8 mouse cellular contexts compared by ENCODE assay signal in the genomic region with DNA sequence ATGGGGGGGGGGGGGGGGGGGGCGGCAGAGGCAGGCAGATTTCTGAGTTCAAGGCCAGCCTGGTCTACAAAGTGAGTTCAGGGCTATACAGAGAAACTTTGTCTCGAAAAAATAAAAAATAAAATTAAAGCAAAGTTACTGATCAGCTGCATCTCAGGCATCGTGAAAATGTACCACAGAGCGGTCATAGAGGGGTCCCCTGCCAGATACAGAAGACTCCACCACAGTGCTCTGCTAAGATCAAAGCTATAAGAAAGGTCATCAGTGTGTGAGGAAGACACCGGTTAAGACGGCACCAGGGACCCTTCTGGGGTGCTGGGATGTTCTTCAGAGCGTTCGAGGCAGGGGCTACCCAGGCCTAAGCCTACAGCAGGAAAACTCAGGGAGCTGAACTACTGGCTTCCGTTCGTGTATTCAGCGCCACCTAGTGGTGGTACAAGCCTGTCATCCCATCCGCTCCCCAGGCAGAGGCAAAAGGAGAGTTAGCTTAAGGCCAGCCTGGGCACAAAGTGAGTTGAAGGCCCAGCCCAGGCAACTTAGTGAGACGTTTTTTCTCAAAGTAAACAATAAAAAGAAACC. TPM values are rescaled to one million over a fixed set of nuclear protein-coding genes. Genes with fewer than 3 reads are reported as not detected.
DNase-seq lines count a peak whose midpoint lies in the region; ATAC-seq lines count a peak whose summit lies in the region.

No protein-coding gene starts in this region.

- H3K27me3 ChIP-seq in limb, embryonic 13.5 days, result no peaks in the 10 kb centered on the region
- H3K27me3 ChIP-seq in midbrain, embryonic 15.5 days (replicated peaks), result no peaks in the 10 kb centered on the region
- no peaks in the 10 kb centered on the region for H3K27me3 ChIP-seq in stomach, embryonic 16.5 days (ENCODE audit: control insufficient read depth, insufficient read depth, low read length)

- H3K27ac ChIP-seq in limb, embryonic 13.5 days, result no peak overlapping the region
- H3K27ac ChIP-seq in midbrain, embryonic 15.5 days, result no peak overlapping the region
- no peak overlapping the region for H3K27ac ChIP-seq in stomach, embryonic 16.5 days (ENCODE audit: low read length)

- H3K4me3 ChIP-seq in limb, embryonic 13.5 days, result no peak overlapping the region
- no peak overlapping the region for H3K4me3 ChIP-seq in midbrain, embryonic 15.5 days
- H3K4me3 ChIP-seq in stomach, embryonic 16.5 days (replicated peaks; ENCODE audit: low read length), result no peak overlapping the region

- peak; percentile 43 for DNase-seq in 3134 (ENCODE audit: extremely low read depth, insufficient read length, low spot score)
- peak; percentile 89 for DNase-seq in adipocyte (ENCODE audit: low spot score)
- peak; percentile 91 for DNase-seq in embryo, embryonic 11 days
- peak; percentile 50 for DNase-seq in kidney, adult 11 months

- H3K4me1 ChIP-seq in limb, embryonic 13.5 days, result peaks cover 6% of the 10 kb centered on the region; the same call in 1 of the 2 replicates
- H3K4me1 ChIP-seq in midbrain, embryonic 15.5 days, result no peaks in the 10 kb centered on the region
- H3K4me1 ChIP-seq in stomach, embryonic 16.5 days (ENCODE audit: control insufficient read depth, insufficient read depth, low read length), result no peaks in the 10 kb centered on the region

- H3K4me2 ChIP-seq in limb, embryonic 13.5 days (replicated peaks), result no peak overlapping the region
- H3K4me2 ChIP-seq in midbrain, embryonic 15.5 days, result no peak overlapping the region
- H3K4me2 ChIP-seq in stomach, embryonic 16.5 days (ENCODE audit: low read depth, low read length), result no peak overlapping the region

- H3K9me3 ChIP-seq in limb, embryonic 13.5 days, result no peaks in the 10 kb centered on the region
- H3K9me3 ChIP-seq in midbrain, embryonic 15.5 days, result no peaks in the 10 kb centered on the region
- no peaks in the 10 kb centered on the region for H3K9me3 ChIP-seq in stomach, embryonic 16.5 days (replicated peaks; ENCODE audit: control insufficient read depth, low read length)

- no peak overlapping the region for H3K9ac ChIP-seq in limb, embryonic 13.5 days
- no peak overlapping the region for H3K9ac ChIP-seq in midbrain, embryonic 15.5 days
- 0 out of 2 replicates have a peak overlapping the region, but pooled peaks have one; percentile 54 for H3K9ac ChIP-seq in stomach, embryonic 16.5 days (ENCODE audit: low read length)

- peak; percentile 84 for ATAC-seq in granulocyte monocyte progenitor cell, adult 5-6 weeks (replicated peaks; ENCODE audit: poor library complexity, severe bottlenecking)
- peak; percentile 79; the same call in 1 of the 2 replicates for ATAC-seq in limb, embryonic 13.5 days (ENCODE audit: low FRiP score, low read depth)
- peak; percentile 84 for ATAC-seq in midbrain, embryonic 15.5 days (replicated peaks)
- peak; percentile 71 for ATAC-seq in stomach, embryonic 16.5 days (ENCODE audit: insufficient read depth, low FRiP score)

- H3K36me3 ChIP-seq in limb, embryonic 13.5 days, result no peaks in the 10 kb centered on the region
- H3K36me3 ChIP-seq in midbrain, embryonic 15.5 days (replicated peaks), result no peaks in the 10 kb centered on the region
- no peaks in the 10 kb centered on the region for H3K36me3 ChIP-seq in stomach, embryonic 16.5 days (ENCODE audit: control insufficient read depth, insufficient read depth, low read length)

- WGBS in limb, embryonic 13.5 days, result 21% methylated on average over 12 of the region's 13 CpGs
- 22% methylated on average over 13 of the region's 13 CpGs for WGBS in midbrain, embryonic 15.5 days
- WGBS in stomach, embryonic 16.5 days, result 24% methylated on average over 13 of the region's 13 CpGs

RNA-seq across cellular contexts. Expression of a gene that starts 15.9 kb away (rescaled TPM):
- not detected in 2 replicates for total RNA-seq in granulocyte monocyte progenitor cell, adult 5-6 weeks (2014; fragmentation: Nextera tagmentation)
- total RNA-seq in granulocyte monocyte progenitor cell, adult 5-6 weeks (2017), result not detected in 2 replicates
- polyA plus RNA-seq in limb, embryonic 13.5 days (2015; fragmentation: Nextera tagmentation; extraction: Ambion mirVana), result 20.2 and 24.1 TPM in 2 replicates
- 22.5 and 23.7 TPM in 2 replicates for polyA plus RNA-seq in midbrain, embryonic 15.5 days (2015; fragmentation: Nextera tagmentation; extraction: Ambion mirVana)
- polyA plus RNA-seq in stomach, embryonic 16.5 days (2015; fragmentation: Nextera tagmentation; extraction: Ambion mirVana), result 17.0 and 18.1 TPM in 2 replicates

RNA-seq across cellular contexts. Expression of a gene that starts 18.5 kb away (rescaled TPM):
- total RNA-seq in granulocyte monocyte progenitor cell, adult 5-6 weeks (2014; fragmentation: Nextera tagmentation), result not detected in 2 replicates
- total RNA-seq in granulocyte monocyte progenitor cell, adult 5-6 weeks (2017), result not detected in 2 replicates
- polyA plus RNA-seq in limb, embryonic 13.5 days (2015; fragmentation: Nextera tagmentation; extraction: Ambion mirVana), result 0.19 and 0.20 TPM in 2 replicates
- polyA plus RNA-seq in midbrain, embryonic 15.5 days (2015; fragmentation: Nextera tagmentation; extraction: Ambion mirVana), result 0.10 and 0.28 TPM in 2 replicates
- 0.21 and 0.31 TPM in 2 replicates for polyA plus RNA-seq in stomach, embryonic 16.5 days (2015; fragmentation: Nextera tagmentation; extraction: Ambion mirVana)

RNA-seq across cellular contexts. Expression of a gene that starts 53.2 kb away (rescaled TPM):
- total RNA-seq in granulocyte monocyte progenitor cell, adult 5-6 weeks (2014; fragmentation: Nextera tagmentation), result 175 and 185 TPM in 2 replicates
- 11.8 and 14.0 TPM in 2 replicates for total RNA-seq in granulocyte monocyte progenitor cell, adult 5-6 weeks (2017)
- 70.6 and 72.2 TPM in 2 replicates for polyA plus RNA-seq in limb, embryonic 13.5 days (2015; fragmentation: Nextera tagmentation; extraction: Ambion mirVana)
- polyA plus RNA-seq in midbrain, embryonic 15.5 days (2015; fragmentation: Nextera tagmentation; extraction: Ambion mirVana), result 65.8 and 71.3 TPM in 2 replicates
- 40.7 and 46.6 TPM in 2 replicates for polyA plus RNA-seq in stomach, embryonic 16.5 days (2015; fragmentation: Nextera tagmentation; extraction: Ambion mirVana)
